Mouse (Mus musculus): ENCODE data around the gene St5. TPM values are rescaled to one million over a fixed set of nuclear protein-coding genes. Genes with fewer than 3 reads are reported as not detected.
A peak's percentile ranks its signal among the peaks of the same experiment; 100 is the strongest.

St5 gene
- polyA plus RNA-seq, 1 experiment from 2014 or later = 50.5 TPM

GRCm38 (mm10) chr7:109578880-109579584 is 124.4 kb downstream of the St5 start:
- Histone ChIP-seq H3K27ac (peak overlapping the region; percentile 65), H3K4me2 (replicated peaks) (no peak overlapping the region), H3K9ac (no peak overlapping the region), H3K27me3 (no peaks in the 10 kb centered on the region), H3K36me3 (no peaks in the 10 kb centered on the region), H3K4me3 (no peak overlapping the region), H3K4me1 (peaks cover 29% of the 10 kb centered on the region), H3K9me3 (no peaks in the 10 kb centered on the region)
- 35% methylated on average over 2 of the region's 2 CpGs for WGBS
- ATAC-seq (ENCODE audit: insufficient number of reproducible peaks, insufficient read depth, low FRiP score, low TSS enrichment) = 0 out of 2 replicates have a peak, but pooled peaks have one; percentile 17

- WGBS = 43% methylated on average over 11 of the region's 11 CpGs
- no peak for ATAC-seq (ENCODE audit: insufficient number of reproducible peaks, insufficient read depth, low FRiP score, low TSS enrichment)
- H3K4me2 ChIP-seq (replicated peaks) = no peak overlapping the region
- H3K36me3 ChIP-seq = no peaks in the 10 kb centered on the region
- no peak overlapping the region for H3K4me3 ChIP-seq
- H3K27ac ChIP-seq = no peak overlapping the region
- peaks cover 29% of the 10 kb centered on the region for H3K4me1 ChIP-seq
- H3K27me3 ChIP-seq = no peaks in the 10 kb centered on the region
- no peaks in the 10 kb centered on the region for H3K9me3 ChIP-seq
- no peak overlapping the region for H3K9ac ChIP-seq
Observed at GRCm38 (mm10) chr7:109576321-109577314, 126.8 kb downstream of the St5 start.

- no peaks in the 10 kb centered on the region for H3K36me3 ChIP-seq
- no peak overlapping the region for H3K4me3 ChIP-seq
- no peak overlapping the region for H3K9ac ChIP-seq
- H3K4me2 ChIP-seq (replicated peaks) = no peak overlapping the region
- H3K9me3 ChIP-seq = no peaks in the 10 kb centered on the region
- no peak overlapping the region for H3K27ac ChIP-seq
- no peak for ATAC-seq (ENCODE audit: insufficient number of reproducible peaks, insufficient read depth, low FRiP score, low TSS enrichment)
- WGBS = 92% methylated on average over 7 of the region's 7 CpGs
- peaks cover 15% of the 10 kb centered on the region; the same call in 1 of the 2 replicates for H3K4me1 ChIP-seq
- no peaks in the 10 kb centered on the region for H3K27me3 ChIP-seq
Observed at GRCm38 (mm10) chr7:109574166-109574565, 129.2 kb downstream of the St5 start.

- H3K4me1 ChIP-seq = no peaks in the 10 kb centered on the region; the same call in 1 of the 2 replicates
- no peaks in the 10 kb centered on the region for H3K36me3 ChIP-seq
- H3K4me3 ChIP-seq = no peak overlapping the region
- WGBS = 88% methylated on average over 4 of the region's 4 CpGs
- no peaks in the 10 kb centered on the region for H3K27me3 ChIP-seq
- no peak overlapping the region for H3K4me2 ChIP-seq (replicated peaks)
- H3K9ac ChIP-seq = no peak overlapping the region
- no peak for ATAC-seq (ENCODE audit: insufficient number of reproducible peaks, insufficient read depth, low FRiP score, low TSS enrichment)
- H3K9me3 ChIP-seq = no peaks in the 10 kb centered on the region
- H3K27ac ChIP-seq = no peak overlapping the region
Observed at GRCm38 (mm10) chr7:109568391-109568892, 135.0 kb downstream of the St5 start.

GRCm38 (mm10) chr7:109566841-109567768 is 136.3 kb downstream of the St5 start:
- WGBS = 81% methylated on average over 11 of the region's 11 CpGs
- H3K27ac ChIP-seq = no peak overlapping the region
- no peaks in the 10 kb centered on the region for H3K27me3 ChIP-seq
- ATAC-seq (ENCODE audit: insufficient number of reproducible peaks, insufficient read depth, low FRiP score, low TSS enrichment) = no peak
- H3K4me2 ChIP-seq (replicated peaks) = no peak overlapping the region
- H3K9me3 ChIP-seq = no peaks in the 10 kb centered on the region
- no peaks in the 10 kb centered on the region for H3K36me3 ChIP-seq
- no peak overlapping the region for H3K9ac ChIP-seq
- peaks cover 11% of the 10 kb centered on the region for H3K4me1 ChIP-seq
- H3K4me3 ChIP-seq = no peak overlapping the region

GRCm38 (mm10) chr7:109566327-109566726 is 137.1 kb downstream of the St5 start:
- ATAC-seq (ENCODE audit: insufficient number of reproducible peaks, insufficient read depth, low FRiP score, low TSS enrichment) = no peak
- no peaks in the 10 kb centered on the region for H3K36me3 ChIP-seq
- no peak overlapping the region for H3K4me2 ChIP-seq (replicated peaks)
- H3K9me3 ChIP-seq = no peaks in the 10 kb centered on the region
- no peak overlapping the region for H3K4me3 ChIP-seq
- H3K9ac ChIP-seq = no peak overlapping the region
- H3K27me3 ChIP-seq = no peaks in the 10 kb centered on the region
- H3K27ac ChIP-seq = no peak overlapping the region
- H3K4me1 ChIP-seq = peaks cover 11% of the 10 kb centered on the region

- Histone ChIP-seq H3K4me3 (no peak overlapping the region), H3K27me3 (no peaks in the 10 kb centered on the region), H3K4me1 (peaks cover 11% of the 10 kb centered on the region), H3K9ac (no peak overlapping the region), H3K9me3 (no peaks in the 10 kb centered on the region), H3K36me3 (no peaks in the 10 kb centered on the region), H3K27ac (no peak overlapping the region), H3K4me2 (replicated peaks) (no peak overlapping the region)
- 86% methylated on average over 4 of the region's 4 CpGs for WGBS
- ATAC-seq (ENCODE audit: insufficient number of reproducible peaks, insufficient read depth, low FRiP score, low TSS enrichment) = no peak
Observed at GRCm38 (mm10) chr7:109563775-109564362, 139.5 kb downstream of the St5 start.

- Histone ChIP-seq H3K27ac (peak overlapping the region; percentile 54), H3K27me3 (no peaks in the 10 kb centered on the region), H3K9me3 (no peaks in the 10 kb centered on the region), H3K9ac (no peak overlapping the region), H3K4me3 (no peak overlapping the region), H3K4me2 (replicated peaks) (no peak overlapping the region), H3K4me1 (peaks cover 11% of the 10 kb centered on the region), H3K36me3 (no peaks in the 10 kb centered on the region)
- ATAC-seq (ENCODE audit: insufficient number of reproducible peaks, insufficient read depth, low FRiP score, low TSS enrichment) = no peak
- WGBS = 70% methylated on average over 5 of the region's 5 CpGs
Observed at GRCm38 (mm10) chr7:109562676-109563075, 140.7 kb downstream of the St5 start.

GRCm38 (mm10) chr7:109562154-109562599 is 141.2 kb downstream of the St5 start:
- WGBS = 43% methylated on average over 4 of the region's 4 CpGs
- H3K9ac ChIP-seq = no peak overlapping the region
- H3K4me3 ChIP-seq = no peak overlapping the region
- H3K27me3 ChIP-seq = no peaks in the 10 kb centered on the region
- no peak for ATAC-seq (ENCODE audit: insufficient number of reproducible peaks, insufficient read depth, low FRiP score, low TSS enrichment)
- H3K9me3 ChIP-seq = no peaks in the 10 kb centered on the region
- no peaks in the 10 kb centered on the region for H3K36me3 ChIP-seq
- no peak overlapping the region for H3K4me2 ChIP-seq (replicated peaks)
- H3K4me1 ChIP-seq = peaks cover 11% of the 10 kb centered on the region
- peak overlapping the region; percentile 54 for H3K27ac ChIP-seq

- Histone ChIP-seq H3K4me3 (no peak overlapping the region), H3K4me2 (replicated peaks) (no peak overlapping the region), H3K4me1 (peaks cover 11% of the 10 kb centered on the region), H3K27ac (no peak overlapping the region), H3K9ac (no peak overlapping the region), H3K36me3 (peaks cover 5% of the 10 kb centered on the region; the same call in 1 of the 2 replicates), H3K27me3 (no peaks in the 10 kb centered on the region), H3K9me3 (no peaks in the 10 kb centered on the region)
- 58% methylated on average over 8 of the region's 8 CpGs for WGBS
- ATAC-seq (ENCODE audit: insufficient number of reproducible peaks, insufficient read depth, low FRiP score, low TSS enrichment) = no peak
Observed at GRCm38 (mm10) chr7:109561466-109562153, 141.8 kb downstream of the St5 start.
